Mouse (Mus musculus): Measurements from ENCODE around the gene Rsad1. TPM values are rescaled to one million over a fixed set of nuclear protein-coding genes. Genes with fewer than 3 reads are reported as not detected.

The Rsad1 gene
- polyA plus RNA-seq (2014; fragmentation: Nextera tagmentation; extraction: Ambion mirVana), result 3.9 and 4.1 TPM in 2 replicates

GRCm38 (mm10) chr11:94548888-94549690 is at the start of gene Rsad1:
Rsad1 (minus strand) TSS chr11:94549255.
- Histone ChIP-seq H3K36me3 (ENCODE audit: control insufficient read depth, insufficient read depth, low read length) (no peaks in the 10 kb centered on the region), H3K27ac (ENCODE audit: low read depth, low read length) (peak within 1 kb of the TSS; percentile 43), H3K27me3 (replicated peaks; ENCODE audit: control insufficient read depth, insufficient read depth, low read length) (no peaks in the 10 kb centered on the region), H3K9me3 (ENCODE audit: control insufficient read depth, low read length) (no peaks in the 10 kb centered on the region), H3K4me1 (replicated peaks; ENCODE audit: control insufficient read depth, insufficient read depth, low read length) (peaks cover 9% of the 10 kb centered on the region; the same call in 1 of the 2 replicates), H3K4me2 (peak within 1 kb of the TSS; percentile 97), H3K9ac (ENCODE audit: low read depth, low read length) (peak within 1 kb of the TSS; percentile 78), H3K4me3 (ENCODE audit: low read depth, low read length) (peak within 1 kb of the TSS; percentile 69)
- ATAC-seq (replicated peaks; ENCODE audit: low FRiP score) (peak; percentile 83), DNase-seq (ENCODE audit: low spot score) (peak; percentile 93)
- WGBS, result 4% methylated on average over 49 of the region's 49 CpGs

GRCm38 (mm10) chr11:94598437-94599120 is 49.5 kb upstream of the Rsad1 start:
- no peak overlapping the region for H3K4me2 ChIP-seq
- 72% methylated on average over 6 of the region's 6 CpGs for WGBS

DNA sequence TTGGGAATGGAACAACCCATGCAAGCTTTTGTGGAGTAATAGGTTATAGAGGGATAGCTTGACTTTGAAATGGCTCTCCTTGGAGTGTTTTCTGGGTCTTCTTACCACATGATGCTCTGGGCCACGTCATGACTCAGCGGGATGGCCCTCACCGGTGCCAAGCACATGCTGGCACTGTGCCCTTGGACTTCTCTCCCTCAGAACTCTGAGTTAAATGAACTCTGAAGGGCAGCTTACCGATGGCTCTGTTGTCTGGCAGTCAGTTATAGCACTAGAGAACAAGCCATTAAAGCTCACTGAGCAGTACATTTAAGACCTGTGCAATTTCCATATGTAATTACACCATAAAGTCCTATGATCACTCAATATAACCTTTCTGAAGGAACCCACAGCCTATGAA is 48.3 kb upstream of the Rsad1 start:
- no peak overlapping the region for H3K9ac ChIP-seq (ENCODE audit: low read depth, low read length)
- DNase-seq (ENCODE audit: low spot score), result no peak
- WGBS, result 89% methylated on average over 4 of the region's 4 CpGs

More at GRCm38 (mm10) chr11:94598437-94599120, 49.5 kb upstream of the Rsad1 start:
- Histone ChIP-seq H3K36me3 (ENCODE audit: control insufficient read depth, insufficient read depth, low read length) (no peaks in the 10 kb centered on the region), H3K27me3 (replicated peaks; ENCODE audit: control insufficient read depth, insufficient read depth, low read length) (no peaks in the 10 kb centered on the region), H3K9me3 (ENCODE audit: control insufficient read depth, low read length) (no peaks in the 10 kb centered on the region), H3K4me3 (ENCODE audit: low read depth, low read length) (no peak overlapping the region), H3K9ac (ENCODE audit: low read depth, low read length) (no peak overlapping the region), H3K27ac (ENCODE audit: low read depth, low read length) (no peak overlapping the region), H3K4me1 (replicated peaks; ENCODE audit: control insufficient read depth, insufficient read depth, low read length) (peaks cover 16% of the 10 kb centered on the region)
- no peak for ATAC-seq (replicated peaks; ENCODE audit: low FRiP score)
- DNase-seq (ENCODE audit: low spot score), result no peak

DNA sequence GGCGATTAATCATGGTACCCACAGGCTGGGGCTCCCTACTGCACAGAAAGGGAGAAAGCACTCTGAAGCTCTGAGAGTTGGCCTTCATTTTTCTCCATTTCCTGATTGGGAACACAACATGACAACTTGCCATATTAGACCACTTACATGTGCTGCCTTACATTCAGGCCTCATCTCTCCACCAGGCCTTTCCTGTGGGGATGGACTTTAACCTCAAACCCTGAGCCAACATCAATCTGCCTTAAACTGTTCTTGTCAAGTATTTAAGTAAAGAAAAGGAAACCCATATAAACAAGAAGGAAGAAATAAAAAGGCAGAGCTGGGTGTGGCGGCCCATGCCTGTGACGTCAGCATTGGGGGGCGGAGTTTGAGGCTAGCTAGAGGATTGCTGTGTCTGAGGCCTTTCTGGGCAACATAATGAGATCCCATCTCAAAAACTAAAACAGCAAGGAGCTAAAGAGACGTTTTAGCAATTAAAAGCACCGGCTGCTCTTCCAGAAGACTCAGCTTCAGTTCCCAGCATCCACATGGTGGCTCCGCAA is 47.3 kb upstream of the Rsad1 start:
- WGBS, result 70% methylated on average over 7 of the region's 7 CpGs
- no peaks in the 10 kb centered on the region for H3K36me3 ChIP-seq (ENCODE audit: control insufficient read depth, insufficient read depth, low read length)
- no peaks in the 10 kb centered on the region for H3K27me3 ChIP-seq (replicated peaks; ENCODE audit: control insufficient read depth, insufficient read depth, low read length)
- no peak overlapping the region for H3K4me2 ChIP-seq
- H3K4me1 ChIP-seq (replicated peaks; ENCODE audit: control insufficient read depth, insufficient read depth, low read length), result peaks cover 13% of the 10 kb centered on the region
- DNase-seq (ENCODE audit: low spot score) (no peak), ATAC-seq (replicated peaks; ENCODE audit: low FRiP score) (no peak)
- H3K27ac ChIP-seq (ENCODE audit: low read depth, low read length), result no peak overlapping the region
- H3K4me3 ChIP-seq (ENCODE audit: low read depth, low read length), result no peak overlapping the region
- no peaks in the 10 kb centered on the region for H3K9me3 ChIP-seq (ENCODE audit: control insufficient read depth, low read length)
- H3K9ac ChIP-seq (ENCODE audit: low read depth, low read length), result no peak overlapping the region

More for the DNA sequence above, 48.3 kb upstream of the Rsad1 start:
- Histone ChIP-seq H3K4me2 (no peak overlapping the region), H3K36me3 (ENCODE audit: control insufficient read depth, insufficient read depth, low read length) (no peaks in the 10 kb centered on the region), H3K9me3 (ENCODE audit: control insufficient read depth, low read length) (no peaks in the 10 kb centered on the region), H3K27me3 (replicated peaks; ENCODE audit: control insufficient read depth, insufficient read depth, low read length) (no peaks in the 10 kb centered on the region), H3K27ac (ENCODE audit: low read depth, low read length) (no peak overlapping the region), H3K4me3 (ENCODE audit: low read depth, low read length) (no peak overlapping the region), H3K4me1 (replicated peaks; ENCODE audit: control insufficient read depth, insufficient read depth, low read length) (peaks cover 15% of the 10 kb centered on the region)
- ATAC-seq (replicated peaks; ENCODE audit: low FRiP score), result no peak

- ATAC-seq (replicated peaks; ENCODE audit: low FRiP score) (no peak), DNase-seq (ENCODE audit: low spot score) (no peak)
- H3K27me3 ChIP-seq (replicated peaks; ENCODE audit: control insufficient read depth, insufficient read depth, low read length), result no peaks in the 10 kb centered on the region
- WGBS, result 63% methylated on average over 6 of the region's 6 CpGs
- no peak overlapping the region for H3K4me3 ChIP-seq (ENCODE audit: low read depth, low read length)
- peaks cover 7% of the 10 kb centered on the region for H3K4me1 ChIP-seq (replicated peaks; ENCODE audit: control insufficient read depth, insufficient read depth, low read length)
- no peaks in the 10 kb centered on the region for H3K9me3 ChIP-seq (ENCODE audit: control insufficient read depth, low read length)
- no peaks in the 10 kb centered on the region for H3K36me3 ChIP-seq (ENCODE audit: control insufficient read depth, insufficient read depth, low read length)
- H3K4me2 ChIP-seq, result no peak overlapping the region
- no peak overlapping the region for H3K27ac ChIP-seq (ENCODE audit: low read depth, low read length)
- H3K9ac ChIP-seq (ENCODE audit: low read depth, low read length), result no peak overlapping the region
Observed at GRCm38 (mm10) chr11:94587511-94587910, 38.5 kb upstream of the Rsad1 start.

DNA sequence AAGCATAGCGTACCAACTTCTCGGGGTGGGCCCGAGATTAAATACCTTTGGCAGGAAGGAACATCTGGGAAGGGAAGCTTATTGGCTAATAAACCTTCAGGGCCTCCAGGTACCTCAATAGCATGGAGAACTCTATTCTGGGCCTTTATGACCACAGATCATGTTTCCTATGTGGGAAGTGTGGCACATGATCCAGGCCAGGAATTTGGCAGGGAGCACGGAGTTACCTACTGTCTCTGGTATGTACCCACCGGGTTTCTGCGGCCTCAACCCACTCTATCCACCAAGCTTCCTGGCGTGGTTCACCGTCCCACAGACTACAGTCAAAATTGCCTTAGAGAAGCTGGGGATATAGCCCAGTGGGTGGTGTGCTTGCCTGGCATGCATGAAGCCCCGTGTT is 36.0 kb upstream of the Rsad1 start:
- no peak overlapping the region for H3K4me2 ChIP-seq
- 88% methylated on average over 9 of the region's 9 CpGs for WGBS

GRCm38 (mm10) chr11:94580111-94580740 is 31.2 kb upstream of the Rsad1 start:
- DNase-seq (ENCODE audit: low spot score) (no peak), ATAC-seq (replicated peaks; ENCODE audit: low FRiP score) (no peak)
- no peaks in the 10 kb centered on the region for H3K9me3 ChIP-seq (ENCODE audit: control insufficient read depth, low read length)
- H3K27me3 ChIP-seq (replicated peaks; ENCODE audit: control insufficient read depth, insufficient read depth, low read length), result no peaks in the 10 kb centered on the region
- no peak overlapping the region for H3K27ac ChIP-seq (ENCODE audit: low read depth, low read length)
- no peaks in the 10 kb centered on the region for H3K4me1 ChIP-seq (replicated peaks; ENCODE audit: control insufficient read depth, insufficient read depth, low read length)
- H3K4me2 ChIP-seq, result no peak overlapping the region
- no peak overlapping the region for H3K4me3 ChIP-seq (ENCODE audit: low read depth, low read length)
- H3K36me3 ChIP-seq (ENCODE audit: control insufficient read depth, insufficient read depth, low read length), result no peaks in the 10 kb centered on the region
- H3K9ac ChIP-seq (ENCODE audit: low read depth, low read length), result no peak overlapping the region
- 82% methylated on average over 5 of the region's 5 CpGs for WGBS

More for the DNA sequence above, 36.0 kb upstream of the Rsad1 start:
- no peaks in the 10 kb centered on the region for H3K27me3 ChIP-seq (replicated peaks; ENCODE audit: control insufficient read depth, insufficient read depth, low read length)
- ATAC-seq (replicated peaks; ENCODE audit: low FRiP score), result no peak
- H3K9me3 ChIP-seq (ENCODE audit: control insufficient read depth, low read length), result no peaks in the 10 kb centered on the region
- no peaks in the 10 kb centered on the region for H3K36me3 ChIP-seq (ENCODE audit: control insufficient read depth, insufficient read depth, low read length)
- H3K4me1 ChIP-seq (replicated peaks; ENCODE audit: control insufficient read depth, insufficient read depth, low read length), result no peaks in the 10 kb centered on the region; the same call in 1 of the 2 replicates
- H3K27ac ChIP-seq (ENCODE audit: low read depth, low read length), result no peak overlapping the region
- H3K4me3 ChIP-seq (ENCODE audit: low read depth, low read length), result no peak overlapping the region
- no peak for DNase-seq (ENCODE audit: low spot score)
- H3K9ac ChIP-seq (ENCODE audit: low read depth, low read length), result no peak overlapping the region

DNA sequence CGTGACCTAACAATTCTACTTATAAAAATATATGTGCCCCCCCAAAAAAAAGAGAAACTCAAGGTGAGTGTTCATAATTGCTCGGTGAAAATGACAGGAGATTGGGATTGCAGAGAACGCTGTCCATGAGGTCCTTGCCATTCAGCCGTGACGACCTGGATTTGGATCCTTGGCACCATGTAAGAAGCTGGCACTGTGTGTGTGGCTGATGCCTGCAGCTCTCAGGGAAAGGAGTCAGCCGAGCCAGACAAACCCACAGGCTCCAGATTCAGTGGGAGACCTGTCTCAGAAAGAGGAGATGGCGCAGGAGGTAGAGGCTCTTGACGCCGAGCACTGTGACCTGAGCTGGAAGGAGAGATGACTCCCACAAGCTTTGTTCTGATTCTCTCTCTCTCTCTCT is 27.3 kb upstream of the Rsad1 start:
- no peak for DNase-seq (ENCODE audit: low spot score)
- ATAC-seq (replicated peaks; ENCODE audit: low FRiP score), result no peak
- 85% methylated on average over 9 of the region's 9 CpGs for whole genome bisulfite sequencing
- Histone ChIP-seq H3K27ac (ENCODE audit: low read depth, low read length) (no peak overlapping the region), H3K4me3 (ENCODE audit: low read depth, low read length) (no peak overlapping the region), H3K9ac (ENCODE audit: low read depth, low read length) (no peak overlapping the region), H3K9me3 (ENCODE audit: control insufficient read depth, low read length) (no peaks in the 10 kb centered on the region), H3K27me3 (replicated peaks; ENCODE audit: control insufficient read depth, insufficient read depth, low read length) (no peaks in the 10 kb centered on the region), H3K4me2 (no peak overlapping the region), H3K4me1 (replicated peaks; ENCODE audit: control insufficient read depth, insufficient read depth, low read length) (no peaks in the 10 kb centered on the region), H3K36me3 (ENCODE audit: control insufficient read depth, insufficient read depth, low read length) (no peaks in the 10 kb centered on the region)

All from liver, embryonic 11.5 days (tissue).